Mouse (Mus musculus): ENCODE results near the gene Ccsap. TPM values are rescaled to one million over a fixed set of nuclear protein-coding genes. Genes with fewer than 3 reads are reported as not detected.

The Ccsap gene
- 7.3 and 8.4 TPM in 2 replicates for polyA plus RNA-seq (2016; fragmentation: Nextera tagmentation; extraction: Ambion mirVana)

DNA sequence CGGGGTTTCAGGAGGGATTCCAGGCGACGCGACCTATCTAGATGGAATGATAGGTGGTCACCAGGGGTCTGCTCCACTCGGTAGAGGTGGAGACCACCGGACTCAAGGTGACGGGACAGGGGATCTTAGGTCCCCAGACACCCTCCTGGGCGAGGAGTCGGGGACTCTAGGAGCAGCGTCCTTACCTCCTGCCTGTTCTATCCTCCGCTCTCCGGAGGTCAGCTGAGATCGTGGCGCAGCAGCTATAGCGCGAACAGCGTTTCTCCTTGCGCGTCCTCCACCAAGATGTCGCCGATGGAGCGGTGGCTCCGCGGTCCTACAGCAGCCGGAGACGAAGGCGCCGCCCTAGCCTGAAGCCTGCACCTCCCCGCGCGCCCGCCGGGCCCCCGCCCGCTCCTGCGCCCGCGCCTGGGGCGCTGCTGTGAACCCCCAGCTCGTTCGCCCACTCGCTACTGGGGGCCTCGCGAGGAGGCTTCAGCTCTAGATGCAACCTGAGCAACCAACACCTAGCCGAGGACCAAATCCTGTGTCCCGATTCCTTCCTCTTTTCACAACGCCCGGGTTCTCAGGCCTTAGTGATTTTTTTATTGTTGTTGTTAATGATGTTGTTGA is at the start of gene Ccsap:
Gene Ccsap (minus strand): TSS at position 562 of the 612 bp plus-strand sequence.
- 2% methylated on average over 48 of the region's 48 CpGs for WGBS

DNA sequence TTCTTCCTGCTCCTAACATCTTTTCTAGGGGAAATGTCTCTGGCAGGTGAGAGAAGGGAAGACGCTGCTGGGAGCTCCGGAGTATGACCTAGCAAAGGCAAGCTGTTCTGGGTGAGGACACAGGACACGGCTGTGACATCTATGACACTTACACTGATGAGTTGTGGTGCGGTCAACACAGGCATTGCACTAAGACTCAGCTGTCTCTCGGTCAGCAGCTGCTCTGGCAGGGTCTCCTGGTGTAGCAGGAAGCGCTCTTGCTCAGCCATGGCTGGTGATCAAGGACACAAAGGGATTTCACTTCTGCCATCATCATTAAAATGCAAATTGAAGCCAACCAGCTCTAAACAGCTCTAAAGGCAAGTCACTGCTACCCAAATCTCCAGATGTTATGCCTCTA is 47.6 kb upstream of the Ccsap start:
- Histone ChIP-seq H3K36me3 (peaks cover 99% of the 10 kb centered on the region), H3K27ac (no peak overlapping the region), H3K27me3 (ENCODE audit: insufficient read depth, poor library complexity, severe bottlenecking) (no peaks in the 10 kb centered on the region), H3K9me3 (no peaks in the 10 kb centered on the region), H3K4me1 (replicated peaks) (no peaks in the 10 kb centered on the region), H3K4me3 (no peak overlapping the region)
- DNase-seq (ENCODE audit: low spot score): no peak
- 93% methylated on average over 6 of the region's 6 CpGs for WGBS

More for the DNA sequence above, at the start of gene Ccsap:
- Histone ChIP-seq H3K36me3 (peaks cover 6% of the 10 kb centered on the region; the same call in 1 of the 2 replicates), H3K4me1 (replicated peaks) (peaks cover 28% of the 10 kb centered on the region), H3K4me3 (peak within 1 kb of the TSS; percentile 98), H3K27me3 (ENCODE audit: insufficient read depth, poor library complexity, severe bottlenecking) (peaks cover 43% of the 10 kb centered on the region), H3K27ac (peak within 1 kb of the TSS; percentile 90), H3K9me3 (no peaks in the 10 kb centered on the region)
- DNase-seq (ENCODE audit: low spot score): no peak

DNA sequence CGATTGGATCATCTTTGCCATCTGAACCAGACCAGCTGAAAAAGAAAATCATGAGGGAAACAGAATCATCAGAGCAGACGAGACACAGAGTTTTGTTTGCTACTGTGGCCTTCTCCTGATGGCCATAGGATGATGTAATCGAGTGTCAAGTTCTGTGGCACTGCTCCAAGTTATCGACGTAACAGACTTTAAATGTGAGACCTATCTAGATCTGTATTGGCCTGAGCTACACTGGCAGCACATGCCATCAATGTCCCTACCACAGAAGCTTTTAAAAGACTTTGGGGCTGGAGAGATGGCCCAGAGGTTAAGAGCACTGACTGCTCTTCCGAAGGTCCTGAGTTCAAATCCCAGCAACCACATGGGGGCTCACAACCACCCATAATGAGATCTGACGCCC is 42.6 kb upstream of the Ccsap start:
- WGBS: 91% methylated on average over 7 of the region's 7 CpGs
- Histone ChIP-seq H3K9me3 (no peaks in the 10 kb centered on the region), H3K4me1 (replicated peaks) (no peaks in the 10 kb centered on the region), H3K36me3 (peaks cover 92% of the 10 kb centered on the region), H3K27ac (no peak overlapping the region), H3K4me3 (no peak overlapping the region), H3K27me3 (ENCODE audit: insufficient read depth, poor library complexity, severe bottlenecking) (no peaks in the 10 kb centered on the region)
- DNase-seq (ENCODE audit: low spot score): no peak

DNA sequence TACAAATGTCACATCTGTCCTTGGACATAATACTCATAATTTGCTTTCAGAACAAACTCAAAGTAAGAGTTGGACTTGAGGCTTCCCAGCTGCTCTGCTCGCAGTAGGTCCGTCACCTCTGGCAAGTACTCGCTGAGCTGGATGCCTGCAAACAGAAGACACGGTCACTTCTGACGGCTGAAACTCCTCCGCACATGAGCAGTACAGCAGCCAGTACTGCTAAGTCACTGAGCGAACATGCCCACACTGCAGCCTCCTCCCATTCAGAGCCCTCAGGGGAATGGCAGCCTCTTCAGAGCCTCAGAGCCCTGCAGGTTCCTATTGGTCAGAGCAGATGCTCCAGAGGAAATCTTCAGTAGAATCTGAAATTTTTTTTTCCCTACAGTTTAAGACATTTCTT is 39.4 kb upstream of the Ccsap start:
- no peak overlapping the region for H3K4me3 ChIP-seq
- no peaks in the 10 kb centered on the region for H3K4me1 ChIP-seq (replicated peaks)
- peaks cover 60% of the 10 kb centered on the region for H3K36me3 ChIP-seq

DNA sequence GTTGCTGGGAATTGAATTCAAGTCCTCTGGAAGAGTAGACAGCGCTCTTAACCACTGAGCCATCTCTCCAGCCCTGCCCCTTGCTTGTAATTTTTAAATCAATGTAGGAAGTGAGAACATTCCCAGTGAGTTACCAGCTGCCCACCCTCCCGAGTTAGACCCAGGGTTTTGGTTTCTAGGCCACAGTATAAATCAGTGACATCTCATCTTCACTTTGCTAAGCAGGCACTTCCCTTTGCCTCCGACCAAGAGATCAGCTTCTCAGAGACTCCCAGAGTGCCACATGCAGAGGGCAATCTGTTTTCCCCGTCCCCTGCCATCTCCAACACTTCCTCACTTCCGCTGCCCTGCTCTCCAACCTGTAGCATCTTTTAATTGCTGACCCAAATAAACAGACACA is 38.6 kb upstream of the Ccsap start:
- DNase-seq (ENCODE audit: low spot score): no peak
- no peaks in the 10 kb centered on the region for H3K9me3 ChIP-seq
- 89% methylated on average over 5 of the region's 5 CpGs for WGBS
- H3K36me3 ChIP-seq: peaks cover 52% of the 10 kb centered on the region
- no peaks in the 10 kb centered on the region for H3K4me1 ChIP-seq (replicated peaks)
- no peak overlapping the region for H3K4me3 ChIP-seq
- H3K27me3 ChIP-seq (ENCODE audit: insufficient read depth, poor library complexity, severe bottlenecking): peaks cover 34% of the 10 kb centered on the region
- no peak overlapping the region for H3K27ac ChIP-seq

More for the DNA sequence above, 39.4 kb upstream of the Ccsap start:
- peaks cover 26% of the 10 kb centered on the region for H3K27me3 ChIP-seq (ENCODE audit: insufficient read depth, poor library complexity, severe bottlenecking)
- H3K9me3 ChIP-seq: no peaks in the 10 kb centered on the region
- DNase-seq (ENCODE audit: low spot score): no peak
- 91% methylated on average over 7 of the region's 7 CpGs for WGBS
- no peak overlapping the region for H3K27ac ChIP-seq

DNA sequence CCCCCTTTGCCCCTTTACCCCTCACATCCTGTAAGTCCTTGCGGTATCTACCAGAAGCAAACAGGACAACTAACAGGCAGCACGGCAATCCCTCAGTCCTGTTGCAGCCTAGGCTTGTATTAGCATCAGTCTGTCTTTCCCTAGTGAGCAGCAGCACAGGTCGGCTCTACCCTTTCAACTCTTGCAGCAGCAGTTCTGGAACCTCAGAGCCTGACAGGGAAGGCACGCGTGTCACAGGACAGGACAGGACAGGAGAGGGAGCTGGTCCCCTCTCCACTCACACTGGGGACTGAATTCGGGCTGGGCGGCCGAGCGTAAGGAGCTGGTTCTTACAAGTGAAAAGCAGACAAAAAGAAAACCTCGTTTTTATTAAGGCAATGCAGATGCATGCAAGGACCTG is 36.8 kb upstream of the Ccsap start:
- no peak for DNase-seq (ENCODE audit: low spot score)
- H3K36me3 ChIP-seq: peaks cover 34% of the 10 kb centered on the region
- no peaks in the 10 kb centered on the region for H3K9me3 ChIP-seq
- no peak overlapping the region for H3K4me3 ChIP-seq
- peaks cover 52% of the 10 kb centered on the region for H3K27me3 ChIP-seq (ENCODE audit: insufficient read depth, poor library complexity, severe bottlenecking)
- H3K4me1 ChIP-seq (replicated peaks): peaks cover 12% of the 10 kb centered on the region
- H3K27ac ChIP-seq: no peak overlapping the region
- 57% methylated on average over 10 of the region's 10 CpGs for WGBS

DNA sequence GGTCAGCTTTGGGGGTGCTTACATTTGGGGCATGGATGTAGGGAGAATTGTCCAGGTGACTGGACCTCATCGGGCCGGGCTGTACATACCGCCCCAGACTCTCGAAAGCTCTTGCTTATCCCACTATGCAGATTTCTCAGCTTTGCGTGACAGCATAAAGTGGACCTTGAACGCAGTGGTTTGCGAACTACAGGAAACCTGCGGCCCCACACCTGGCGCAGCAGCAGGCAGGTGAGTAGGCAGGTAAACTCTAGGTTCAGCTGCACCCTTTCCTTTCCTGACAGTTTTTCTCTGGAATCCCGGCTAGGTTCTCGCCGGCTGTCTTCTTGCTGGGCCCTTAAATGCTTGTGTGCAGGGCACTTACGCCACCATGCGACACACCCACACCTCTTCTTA is 36.4 kb upstream of the Ccsap start:
- WGBS: 69% methylated on average over 14 of the region's 14 CpGs
- no peak overlapping the region for H3K27ac ChIP-seq

DNA sequence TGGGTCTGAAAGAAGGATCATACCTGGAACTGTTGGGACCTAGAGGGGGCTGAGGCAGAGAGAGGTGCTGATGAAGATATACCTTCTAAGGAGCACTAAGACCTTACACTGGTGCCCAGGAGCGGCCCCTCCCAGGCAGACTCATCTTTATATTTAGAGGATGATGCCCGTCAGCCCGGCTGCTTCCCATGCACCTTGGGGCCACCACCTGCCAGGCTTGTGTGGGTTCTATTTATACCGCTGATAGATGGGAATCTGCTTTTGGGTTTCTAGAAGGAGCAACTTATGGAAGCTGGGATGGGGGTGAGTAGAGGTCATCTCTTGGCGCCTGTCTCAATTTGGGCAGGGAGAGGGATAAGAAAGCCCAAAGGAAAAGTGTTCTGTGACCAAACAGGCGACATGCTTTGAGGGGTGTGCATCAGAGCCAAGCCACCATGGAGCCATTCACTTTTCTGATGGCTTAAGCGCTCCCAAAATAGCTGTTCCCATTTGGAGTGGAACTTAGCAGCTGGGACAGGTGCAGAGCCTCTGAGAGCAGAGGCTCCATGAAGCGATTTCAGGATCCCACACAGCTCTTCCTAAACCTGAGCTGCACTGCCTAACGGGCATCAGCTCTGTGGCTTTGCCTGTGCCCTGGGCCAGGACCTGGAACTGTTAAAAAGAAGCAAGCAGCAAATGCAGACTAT is 35.8 kb upstream of the Ccsap start:
- Histone ChIP-seq H3K27ac (no peak overlapping the region), H3K27me3 (ENCODE audit: insufficient read depth, poor library complexity, severe bottlenecking) (peaks cover 61% of the 10 kb centered on the region), H3K9me3 (no peaks in the 10 kb centered on the region), H3K4me1 (replicated peaks) (peaks cover 20% of the 10 kb centered on the region), H3K4me3 (no peak overlapping the region), H3K36me3 (peaks cover 25% of the 10 kb centered on the region)
- WGBS: 70% methylated on average over 9 of the region's 9 CpGs
- no peak for DNase-seq (ENCODE audit: low spot score)

More for the DNA sequence above, 36.4 kb upstream of the Ccsap start:
- DNase-seq (ENCODE audit: low spot score): no peak
- Histone ChIP-seq H3K4me1 (replicated peaks) (peaks cover 16% of the 10 kb centered on the region), H3K27me3 (ENCODE audit: insufficient read depth, poor library complexity, severe bottlenecking) (peaks cover 56% of the 10 kb centered on the region), H3K36me3 (peaks cover 30% of the 10 kb centered on the region), H3K9me3 (no peaks in the 10 kb centered on the region), H3K4me3 (no peak overlapping the region)

DNA sequence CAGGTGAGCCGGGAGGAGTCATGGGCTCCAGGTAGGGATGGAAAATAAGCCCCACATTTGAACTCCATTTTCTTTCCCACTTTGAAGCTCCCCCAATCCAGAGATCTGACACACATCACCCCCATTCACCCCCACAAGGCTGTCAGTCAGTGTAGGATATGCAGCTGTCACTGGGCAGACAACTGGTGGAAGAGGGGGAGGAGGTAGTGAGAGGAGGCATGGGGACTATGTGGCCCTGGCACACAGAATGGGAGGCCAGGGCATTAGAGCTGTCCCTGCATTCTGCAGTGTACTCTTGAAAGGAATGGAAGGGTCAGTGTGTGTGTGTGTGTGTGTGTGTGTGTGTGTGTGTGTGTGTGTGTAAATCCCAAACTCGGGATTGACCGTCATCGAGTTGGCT is 35.2 kb upstream of the Ccsap start:
- Histone ChIP-seq H3K4me1 (replicated peaks) (peaks cover 20% of the 10 kb centered on the region), H3K36me3 (peaks cover 19% of the 10 kb centered on the region), H3K9me3 (no peaks in the 10 kb centered on the region), H3K27ac (no peak overlapping the region), H3K27me3 (ENCODE audit: insufficient read depth, poor library complexity, severe bottlenecking) (peaks cover 67% of the 10 kb centered on the region), H3K4me3 (no peak overlapping the region)
- WGBS: 86% methylated on average over 4 of the region's 4 CpGs
- DNase-seq (ENCODE audit: low spot score): no peak

DNA sequence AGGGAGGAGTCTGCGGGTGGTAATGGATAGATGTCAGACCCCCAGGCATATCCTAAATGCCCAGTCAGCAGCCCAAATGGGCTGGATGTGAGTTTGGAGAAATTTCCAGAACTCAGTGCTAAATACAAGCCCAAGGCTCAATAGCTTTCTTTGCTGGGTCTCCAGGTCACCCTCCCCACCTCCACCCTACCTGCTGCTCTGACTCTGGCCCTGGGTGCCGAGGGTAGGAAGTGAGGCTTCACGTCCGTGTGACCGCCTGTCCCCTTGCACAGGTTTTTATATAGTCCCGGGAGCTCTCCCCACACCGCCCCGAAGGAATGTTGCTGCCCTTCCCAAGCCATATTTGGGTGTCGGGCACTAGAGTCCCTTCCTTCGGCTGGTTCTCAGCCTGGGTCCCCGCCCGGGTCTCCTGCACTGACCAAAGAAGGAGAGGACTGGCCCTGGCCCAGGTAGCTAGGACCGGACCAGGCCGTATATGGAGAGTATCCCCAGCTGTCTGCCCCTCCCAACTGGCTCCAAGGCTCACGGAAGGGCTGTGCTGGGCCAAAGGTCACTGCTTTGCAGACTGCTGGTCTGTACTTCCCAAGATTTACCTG is 34.6 kb upstream of the Ccsap start, which contains the start of gene Acta1:
Gene Acta1 (minus strand): TSS at position 250 of the 596 bp plus-strand sequence.
- Histone ChIP-seq H3K4me3 (no peak within 1 kb of the TSS), H3K27me3 (ENCODE audit: insufficient read depth, poor library complexity, severe bottlenecking) (peaks cover 74% of the 10 kb centered on the region)

DNA sequence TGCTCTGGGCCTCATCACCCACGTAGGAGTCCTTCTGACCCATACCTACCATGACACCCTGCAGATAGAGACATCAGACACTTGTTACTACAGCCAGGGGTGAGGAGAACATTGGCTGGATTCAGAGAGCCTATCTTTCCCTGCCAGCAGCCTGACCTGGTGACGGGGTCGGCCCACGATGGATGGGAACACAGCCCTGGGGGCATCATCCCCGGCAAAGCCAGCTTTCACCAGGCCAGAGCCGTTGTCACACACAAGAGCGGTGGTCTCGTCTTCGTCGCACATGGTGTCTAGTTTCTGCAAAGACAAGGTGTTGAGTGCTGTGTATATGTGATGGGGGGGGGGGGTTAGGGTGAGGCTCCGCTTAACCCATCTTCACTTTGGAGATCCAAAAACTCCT is 33.4 kb upstream of the Ccsap start:
- peaks cover 74% of the 10 kb centered on the region for H3K27me3 ChIP-seq (ENCODE audit: insufficient read depth, poor library complexity, severe bottlenecking)
- no peak for DNase-seq (ENCODE audit: low spot score)
- H3K27ac ChIP-seq: no peak overlapping the region
- 82% methylated on average over 11 of the region's 11 CpGs for WGBS
- peaks cover 20% of the 10 kb centered on the region for H3K4me1 ChIP-seq (replicated peaks)
- H3K9me3 ChIP-seq: no peaks in the 10 kb centered on the region
- H3K4me3 ChIP-seq: no peak overlapping the region
- H3K36me3 ChIP-seq: peaks cover under 1% of the 10 kb centered on the region

More for the DNA sequence above, 34.6 kb upstream of the Ccsap start, which contains the start of gene Acta1:
- WGBS: 22% methylated on average over 15 of the region's 15 CpGs
- Histone ChIP-seq H3K27ac (no peak within 1 kb of the TSS), H3K36me3 (peaks cover 13% of the 10 kb centered on the region), H3K9me3 (no peaks in the 10 kb centered on the region), H3K4me1 (replicated peaks) (peaks cover 20% of the 10 kb centered on the region)
- DNase-seq (ENCODE audit: low spot score): no peak

DNA sequence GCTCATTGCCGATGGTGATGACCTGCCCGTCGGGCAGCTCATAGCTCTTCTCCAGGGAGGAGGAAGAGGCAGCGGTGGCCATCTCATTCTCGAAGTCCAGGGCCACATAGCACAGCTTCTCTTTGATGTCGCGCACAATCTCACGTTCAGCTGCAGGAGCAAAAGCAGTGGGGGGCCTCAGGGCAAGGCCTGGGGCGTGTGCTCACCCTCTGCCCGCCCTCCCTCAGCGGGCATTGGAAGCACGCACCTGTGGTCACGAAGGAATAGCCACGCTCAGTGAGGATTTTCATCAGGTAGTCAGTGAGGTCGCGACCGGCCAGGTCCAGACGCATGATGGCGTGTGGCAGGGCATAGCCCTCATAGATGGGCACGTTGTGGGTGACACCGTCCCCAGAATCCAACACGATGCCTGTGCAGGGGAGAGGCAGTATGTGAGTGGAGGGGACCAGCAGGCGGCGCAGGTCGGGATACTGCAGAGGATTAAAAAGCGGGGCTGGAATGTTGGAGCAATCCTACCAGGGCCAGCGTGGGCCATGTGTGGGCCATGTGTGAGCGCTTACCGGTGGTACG is 32.7 kb upstream of the Ccsap start:
- WGBS: 11% methylated on average over 30 of the region's 30 CpGs
- peaks cover 74% of the 10 kb centered on the region for H3K27me3 ChIP-seq (ENCODE audit: insufficient read depth, poor library complexity, severe bottlenecking)
- no peak overlapping the region for H3K27ac ChIP-seq
- peak; percentile 18 for DNase-seq (ENCODE audit: low spot score)
- H3K4me3 ChIP-seq: peak overlapping the region; percentile 50
- peaks cover 20% of the 10 kb centered on the region for H3K4me1 ChIP-seq (replicated peaks)
- no peaks in the 10 kb centered on the region for H3K36me3 ChIP-seq
- no peaks in the 10 kb centered on the region for H3K9me3 ChIP-seq
